Comparison of ENCODE assay signal across 9 mouse cellular contexts in genomic region chr1:107014530-107014929, GRCm38 (mm10). TPM values are rescaled to one million over a fixed set of nuclear protein-coding genes. Genes with fewer than 3 reads are reported as not detected.
DNase-seq lines count a peak whose midpoint lies in the region; ATAC-seq and TF ChIP-seq lines count a peak whose summit lies in the region.
"Had no signal": no experiment of that assay in that cellular context is flagged by ENCODE, and none has a peak within 500 bp of the region (broad histone marks: within the 10 kb centered on the region; RNA-seq: fewer than 3 reads in every experiment).

No protein-coding gene starts in this region.

- H3K36me3 ChIP-seq in hindbrain, embryonic 10.5 days: no peaks in the 10 kb centered on the region
- H3K36me3 ChIP-seq in hindbrain, embryonic 13.5 days: no peaks in the 10 kb centered on the region
- H3K36me3 ChIP-seq in ES-Bruce4 (ENCODE audit: control insufficient read depth, insufficient read depth, low read length, poor library complexity, severe bottlenecking): no peaks in the 10 kb centered on the region

- WGBS in hindbrain, embryonic 10.5 days: 49% methylated on average over 2 of the region's 2 CpGs
- 49% methylated on average over 2 of the region's 2 CpGs for WGBS in hindbrain, embryonic 13.5 days

- DNase-seq in hindbrain, embryonic 10.5 days (ENCODE audit: low spot score): peak; percentile 25
- DNase-seq in 3134 (ENCODE audit: extremely low read depth, insufficient read length, low spot score): peak; percentile 6
- DNase-seq in embryo, embryonic 9.5 days (ENCODE audit: extremely low spot score): peak; percentile 27
- DNase-seq in left cerebral cortex, postnatal 14 days (ENCODE audit: low spot score in 2 of 2): peak; percentile 26 to 54
- peak; percentile 37 for DNase-seq in right cerebral cortex, postnatal 14 days
- no peak for DNase-seq in ovary, postnatal 14 days (ENCODE audit: low spot score)

- H3K9me3 ChIP-seq in hindbrain, embryonic 10.5 days: no peaks in the 10 kb centered on the region
- H3K9me3 ChIP-seq in hindbrain, embryonic 13.5 days: no peaks in the 10 kb centered on the region
- H3K9me3 ChIP-seq in ES-Bruce4 (replicated peaks; ENCODE audit: control insufficient read depth, insufficient read depth, low read length, poor library complexity, severe bottlenecking): no peaks in the 10 kb centered on the region

- H3K9ac ChIP-seq in hindbrain, embryonic 13.5 days: no peak overlapping the region
- H3K9ac ChIP-seq in ES-Bruce4 (ENCODE audit: low read depth, poor library complexity, severe bottlenecking): no peak overlapping the region

- intact Hi-C loops in left cerebral cortex, postnatal 14 days (cut with DNase I): loop anchor here (5.0 kb wide), 1 partner anchor 468 kb away; no protein-coding TSS in a partner anchor

- no peak overlapping the region for H3K4me3 ChIP-seq in hindbrain, embryonic 10.5 days
- H3K4me3 ChIP-seq in hindbrain, embryonic 13.5 days: no peak overlapping the region
- H3K4me3 ChIP-seq in ES-Bruce4 (ENCODE audit: low read depth, low read length): no peak overlapping the region

- TF ChIP-seq CTCF in ES-Bruce4 (IDR thresholded peaks at IDR 0.05; ENCODE audit: low read depth, low read length): peak; percentile 17

- H3K27ac ChIP-seq in hindbrain, embryonic 10.5 days: no peak overlapping the region
- no peak overlapping the region for H3K27ac ChIP-seq in hindbrain, embryonic 13.5 days
- no peak overlapping the region for H3K27ac ChIP-seq in ES-Bruce4 (ENCODE audit: insufficient read depth, low read length)

- no peak overlapping the region for H3K4me2 ChIP-seq in hindbrain, embryonic 13.5 days

- TF ChIP-seq EP300 in ES-Bruce4 (IDR thresholded peaks at IDR 0.05; ENCODE audit: insufficient read depth, low read depth, low read length): no peak

- H3K27me3 ChIP-seq in hindbrain, embryonic 10.5 days (ENCODE audit: insufficient read depth, poor library complexity, severe bottlenecking): no peaks in the 10 kb centered on the region
- no peaks in the 10 kb centered on the region for H3K27me3 ChIP-seq in hindbrain, embryonic 13.5 days
- H3K27me3 ChIP-seq in ES-Bruce4 (ENCODE audit: control insufficient read depth, insufficient read depth, low read length, poor library complexity, severe bottlenecking): no peaks in the 10 kb centered on the region

- ATAC-seq in hindbrain, embryonic 13.5 days (ENCODE audit: low FRiP score): no peak

- TF ChIP-seq POLR2A in ES-Bruce4 (IDR thresholded peaks at IDR 0.05; ENCODE audit: insufficient read depth, low read length): no peak

- no peaks in the 10 kb centered on the region for H3K4me1 ChIP-seq in hindbrain, embryonic 10.5 days (replicated peaks)
- H3K4me1 ChIP-seq in hindbrain, embryonic 13.5 days (replicated peaks): no peaks in the 10 kb centered on the region
- H3K4me1 ChIP-seq in ES-Bruce4 (ENCODE audit: control insufficient read depth, insufficient read depth, low read length): no peaks in the 10 kb centered on the region

RNA-seq across cellular contexts. Expression of gene Serpinb13, which starts 33.7 kb away (rescaled TPM):
- not detected in 2 replicates for polyA plus RNA-seq in hindbrain, embryonic 10.5 days (2016; fragmentation: Nextera tagmentation; extraction: Ambion mirVana)
- not detected in 2 replicates for polyA plus RNA-seq in hindbrain, embryonic 13.5 days (2015; fragmentation: Nextera tagmentation; extraction: Ambion mirVana)
- polyA plus RNA-seq in ES-Bruce4 (2011; ENCODE audit: insufficient read depth, insufficient read length, low read depth, missing spikeins): not detected in 2 replicates
- not detected for total RNA-seq in left cerebral cortex, postnatal 14 days (2021)
- polyA plus RNA-seq: limb, embryonic 14.5 days had no signal

RNA-seq across cellular contexts. Expression of gene Serpinb3a, which starts 37.6 kb away (rescaled TPM):
- polyA plus RNA-seq in hindbrain, embryonic 10.5 days (2016; fragmentation: Nextera tagmentation; extraction: Ambion mirVana): not detected in 2 replicates
- polyA plus RNA-seq in hindbrain, embryonic 13.5 days (2015; fragmentation: Nextera tagmentation; extraction: Ambion mirVana): not detected in 2 replicates
- polyA plus RNA-seq in ES-Bruce4 (2011; ENCODE audit: insufficient read depth, insufficient read length, low read depth, missing spikeins): not detected in 2 replicates
- not detected for total RNA-seq in left cerebral cortex, postnatal 14 days (2021)
